Mouse (Mus musculus): ENCODE results near the gene Gsdma2. TPM values are rescaled to one million over a fixed set of nuclear protein-coding genes. Genes with fewer than 3 reads are reported as not detected.
"Not testable (repeated sequence)": the region's sequence is repeated elsewhere in the genome, so short reads cannot be mapped to it uniquely, and the experiment has no call there.

Gsdma2 gene
- 1.0 and 2.0 TPM in 2 replicates for total RNA-seq (2021)
- long read RNA-seq, experiment 1: 0 reads
- long read RNA-seq, experiment 2: 0 reads

DNA sequence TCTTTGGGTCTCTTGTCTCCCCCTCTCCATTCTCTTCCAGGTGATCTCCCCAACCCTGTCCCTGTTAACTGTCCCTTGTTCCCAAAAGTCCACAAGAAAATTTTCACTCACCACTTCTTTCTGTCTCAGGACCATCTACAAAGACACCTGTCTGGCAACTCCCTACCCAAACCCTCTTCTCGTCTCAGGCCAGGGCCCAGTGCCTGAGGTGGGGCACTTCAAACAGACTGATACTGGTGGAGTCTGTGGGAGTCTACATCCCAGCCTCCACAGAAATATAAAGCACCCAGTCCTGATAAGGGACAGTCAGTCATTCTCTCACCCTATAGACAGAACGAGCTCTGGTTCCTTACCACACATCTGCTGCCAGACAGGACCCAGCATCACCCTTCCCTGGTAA is at the start of gene Gsdma2:
Gene Gsdma2 (plus strand): TSS at position 301 of the 400 bp plus-strand sequence.
- no peak for DNase-seq

DNA sequence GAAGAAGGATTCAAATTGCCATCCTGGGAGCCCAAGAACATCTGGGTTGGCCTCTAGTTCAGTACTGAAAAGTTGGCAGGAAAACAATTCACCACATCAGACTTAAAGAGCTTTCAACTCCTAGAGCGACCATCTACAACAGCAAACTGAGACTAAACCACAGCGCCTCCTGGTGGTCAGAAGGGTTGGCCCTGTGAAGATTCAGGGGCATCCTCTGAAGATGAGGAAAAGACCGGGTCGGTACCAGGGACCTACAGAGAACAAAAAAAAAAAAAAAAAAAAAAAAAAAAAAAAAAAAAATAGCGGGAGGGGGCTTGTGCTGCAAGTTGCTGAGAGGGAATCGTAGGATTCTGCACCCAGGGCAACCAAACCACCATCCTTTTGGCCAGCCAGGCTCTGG is 49.2 kb upstream of the Gsdma2 start:
- peak; percentile 85 for DNase-seq

- no peak for DNase-seq
Measured at GRCm38 (mm10) chr11:98597991-98598390, 48.6 kb upstream of the Gsdma2 start, which contains the start of gene Lrrc3c. TSS of gene Lrrc3c (plus strand) at chr11:98598291.

DNA sequence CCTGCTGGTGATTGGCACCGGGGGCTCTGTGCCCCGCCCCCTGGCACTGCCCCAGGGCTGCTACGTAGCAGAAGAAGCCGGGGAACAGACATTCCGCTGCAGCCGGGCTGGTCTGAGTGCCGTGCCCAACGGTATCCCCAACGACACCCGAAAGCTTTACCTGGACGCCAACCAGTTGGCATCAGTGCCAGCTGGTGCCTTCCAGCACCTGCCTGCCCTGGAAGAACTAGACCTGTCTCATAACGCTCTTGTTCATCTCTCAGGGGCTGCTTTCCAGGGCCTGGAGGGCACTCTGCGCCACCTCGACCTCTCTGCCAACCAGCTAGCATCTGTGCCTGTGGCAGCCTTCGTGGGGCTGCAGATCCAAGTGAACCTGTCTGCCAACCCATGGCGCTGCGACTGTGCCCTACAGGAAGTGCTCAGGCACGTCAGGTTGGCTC is 47.7 kb upstream of the Gsdma2 start:
- no peak for DNase-seq

DNA sequence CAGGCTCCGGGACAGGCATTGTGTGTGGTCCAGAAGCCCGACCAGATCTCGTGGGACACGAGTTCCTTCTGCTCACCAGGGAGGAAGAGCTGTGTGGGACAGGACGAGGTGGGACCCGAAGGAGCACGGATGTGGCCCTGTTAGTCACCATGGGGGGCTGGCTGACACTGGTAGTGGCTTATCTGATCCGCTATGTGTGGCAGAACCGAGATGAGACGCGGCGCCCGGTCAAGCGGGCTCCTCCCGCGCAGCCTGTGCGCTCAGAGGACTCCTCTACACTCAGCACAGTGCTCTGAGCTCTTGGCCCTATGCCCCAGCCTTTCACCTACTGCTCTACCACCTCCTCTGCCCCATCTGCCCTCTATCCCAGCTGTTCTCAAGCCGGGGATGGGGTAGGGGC is 47.3 kb upstream of the Gsdma2 start:
- DNase-seq: no peak

DNA sequence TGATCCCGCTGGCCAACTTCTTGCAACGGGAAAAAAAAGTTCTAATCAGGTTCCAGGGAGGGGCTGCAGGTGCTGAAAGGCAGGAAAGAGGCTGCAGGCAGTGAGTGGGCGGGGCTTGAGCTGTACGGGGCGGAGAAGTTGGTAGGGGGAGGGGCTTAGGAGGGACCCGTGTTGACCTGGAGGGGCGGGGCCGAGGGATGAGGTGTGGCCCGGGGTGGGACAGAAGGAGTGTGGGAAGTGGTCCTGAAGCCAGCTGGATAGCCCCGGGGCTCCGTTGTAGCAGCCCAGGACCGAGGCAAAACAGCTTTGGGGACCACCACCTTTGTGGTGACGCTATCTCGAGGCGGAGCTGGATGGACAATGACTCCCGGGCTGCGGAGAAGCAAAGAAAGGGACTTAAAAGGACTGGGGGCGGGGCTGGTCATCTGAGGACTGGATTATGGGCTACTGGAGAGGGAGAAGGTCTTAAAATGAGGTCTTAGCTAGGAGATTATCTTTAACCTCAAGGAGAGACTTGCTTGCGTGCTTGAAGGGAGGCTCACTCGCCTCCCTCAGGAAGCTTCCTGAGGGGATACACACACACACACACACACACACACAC is 44.4 kb upstream of the Gsdma2 start:
- DNase-seq: peak; percentile 48

DNA sequence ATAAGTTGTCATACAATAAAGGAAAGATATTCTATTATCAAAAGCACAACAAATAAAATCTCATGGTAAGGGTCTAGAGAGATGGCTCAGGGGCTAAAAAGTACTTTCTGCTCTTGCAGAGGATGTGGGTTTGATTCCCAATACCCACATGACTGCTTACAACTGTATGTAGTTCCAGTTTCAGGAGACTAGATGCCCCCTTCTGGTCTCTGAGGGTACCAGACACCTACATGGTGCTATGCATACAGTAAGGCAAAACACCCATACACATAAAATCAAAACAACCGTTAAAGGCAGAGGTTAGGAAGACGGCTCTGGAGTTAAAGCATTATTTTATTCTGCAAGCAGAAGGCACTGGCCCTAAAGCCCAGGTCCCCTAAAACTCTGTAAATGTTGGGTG is 42.6 kb upstream of the Gsdma2 start:
- no peak for DNase-seq

GRCm38 (mm10) chr11:98604911-98605310 is 41.6 kb upstream of the Gsdma2 start:
- not testable (repeated sequence) for DNase-seq

DNA sequence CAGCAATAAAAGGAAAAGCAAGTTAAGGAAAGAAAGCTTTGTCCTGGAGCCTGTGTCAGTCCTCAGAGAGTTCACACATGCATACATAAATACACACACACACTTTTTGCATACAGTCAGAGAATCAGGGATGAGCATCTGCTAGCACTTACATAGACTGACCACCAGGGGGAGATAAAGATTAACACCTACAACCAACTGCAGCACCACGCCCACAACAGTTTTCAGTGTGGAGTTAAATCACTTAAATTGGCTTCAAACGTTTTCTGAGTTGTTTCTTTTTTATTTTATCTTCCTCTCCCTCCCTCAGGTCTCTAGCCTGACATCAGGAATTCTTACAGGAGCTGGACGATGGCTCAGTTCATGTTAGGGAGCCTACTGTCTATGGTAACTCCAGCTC is 39.8 kb upstream of the Gsdma2 start:
- DNase-seq: peak; percentile 42

DNA sequence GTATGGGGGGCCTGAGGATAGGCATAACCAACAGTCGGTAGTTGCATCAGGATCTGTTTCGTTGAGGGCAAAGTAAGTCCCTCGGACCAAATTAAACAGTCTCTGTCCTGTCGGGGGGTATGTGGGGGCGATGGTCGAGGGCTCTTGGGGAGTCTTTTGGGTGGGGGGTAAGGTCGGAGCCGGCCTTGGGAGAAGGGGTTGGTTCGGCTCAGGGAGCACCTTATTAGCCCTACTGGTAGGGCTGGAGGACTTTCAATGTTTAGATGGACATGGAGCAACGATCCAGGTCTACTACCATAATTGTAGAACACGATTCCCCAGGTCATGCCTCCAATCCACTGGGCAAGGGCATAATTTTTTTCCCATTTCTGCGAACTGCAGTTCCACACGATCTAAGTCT is 25.8 kb upstream of the Gsdma2 start:
- no peak for DNase-seq

- not testable (repeated sequence) for DNase-seq
Measured at GRCm38 (mm10) chr11:98623981-98624380, 22.6 kb upstream of the Gsdma2 start.

GRCm38 (mm10) chr11:98624381-98624780 is 22.2 kb upstream of the Gsdma2 start:
- not testable (repeated sequence) for DNase-seq

- DNase-seq: no peak
Measured at GRCm38 (mm10) chr11:98625611-98626410, 20.7 kb upstream of the Gsdma2 start, which contains the start of the genes Gm12355 and Gsdma3. TSS of gene Gm12355 (minus strand) at chr11:98625661. TSS of gene Gsdma3 (plus strand) at chr11:98626360.

- DNase-seq: no peak
Measured at GRCm38 (mm10) chr11:98628706-98629105, 17.9 kb upstream of the Gsdma2 start.

GRCm38 (mm10) chr11:98630646-98631045 is 15.9 kb upstream of the Gsdma2 start:
- DNase-seq: no peak

DNA sequence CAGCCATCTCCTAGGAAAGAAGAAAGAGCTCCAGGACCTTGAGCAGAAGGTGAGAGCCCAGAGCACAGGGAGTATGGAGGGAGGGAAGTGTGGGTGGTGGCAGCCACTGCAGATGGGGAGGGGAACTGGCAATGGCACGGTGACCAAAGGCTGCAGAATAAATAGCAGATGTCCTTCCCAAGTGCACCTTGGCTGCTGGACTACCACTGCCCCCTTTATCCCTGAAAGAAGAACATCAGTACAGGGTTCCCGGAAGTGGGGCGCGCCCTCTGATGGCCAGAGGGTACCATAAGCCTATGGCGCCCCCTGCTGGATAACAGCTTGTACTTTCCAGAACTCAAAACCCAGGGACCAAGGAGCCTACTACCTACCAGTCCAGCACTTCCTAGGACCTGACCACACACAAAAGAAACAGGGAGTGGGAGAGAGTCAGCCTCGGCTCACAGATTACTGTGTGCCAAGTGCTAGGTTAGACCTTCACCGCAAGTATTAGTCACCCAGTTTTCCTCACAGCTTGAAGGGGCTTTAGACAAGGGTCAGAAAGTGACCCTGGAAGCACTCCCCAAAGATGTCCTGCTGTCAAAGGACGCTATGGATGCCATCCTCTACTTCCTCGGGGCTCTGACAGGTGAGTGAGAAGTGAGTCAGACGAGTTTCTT is 11.1 kb upstream of the Gsdma2 start:
- peak; percentile 58 for DNase-seq

DNA sequence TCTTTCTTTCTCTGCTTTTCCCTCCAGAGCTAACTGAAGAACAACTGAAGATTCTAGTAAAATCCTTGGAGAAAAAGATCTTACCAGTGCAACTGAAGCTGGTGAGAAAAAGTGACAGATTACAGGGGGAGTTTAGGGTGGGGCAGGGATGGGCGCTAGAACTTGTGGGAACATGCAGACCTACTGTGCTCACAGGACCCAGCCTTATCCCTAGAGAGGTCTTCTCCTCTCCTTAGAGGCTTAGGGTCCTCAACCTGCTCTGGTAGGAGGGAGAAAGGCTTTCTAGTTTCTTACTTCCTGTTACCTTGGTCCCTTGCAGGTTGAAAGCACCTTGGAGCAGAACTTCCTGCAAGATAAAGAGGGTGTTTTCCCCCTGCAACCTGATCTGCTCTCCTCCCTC is 9.1 kb upstream of the Gsdma2 start:
- DNase-seq: no peak

DNA sequence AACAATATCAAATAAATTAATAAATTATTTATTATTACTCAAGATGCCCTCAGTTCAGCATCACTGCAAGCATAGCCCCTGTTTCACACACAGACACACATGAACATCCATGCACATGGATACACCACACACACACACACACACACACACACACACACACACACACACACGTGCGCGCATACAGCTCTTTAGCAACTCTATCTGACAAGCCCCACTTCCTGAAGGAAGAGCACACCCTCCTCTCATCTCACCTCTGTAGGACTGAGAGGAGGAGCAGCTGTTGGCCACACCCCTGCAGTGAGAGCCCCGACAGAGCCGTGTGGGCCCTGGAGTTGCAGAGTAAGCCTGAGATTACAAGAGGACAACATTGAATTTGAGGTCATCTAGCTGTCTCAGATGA is 6.5 kb upstream of the Gsdma2 start:
- no peak for DNase-seq

DNA sequence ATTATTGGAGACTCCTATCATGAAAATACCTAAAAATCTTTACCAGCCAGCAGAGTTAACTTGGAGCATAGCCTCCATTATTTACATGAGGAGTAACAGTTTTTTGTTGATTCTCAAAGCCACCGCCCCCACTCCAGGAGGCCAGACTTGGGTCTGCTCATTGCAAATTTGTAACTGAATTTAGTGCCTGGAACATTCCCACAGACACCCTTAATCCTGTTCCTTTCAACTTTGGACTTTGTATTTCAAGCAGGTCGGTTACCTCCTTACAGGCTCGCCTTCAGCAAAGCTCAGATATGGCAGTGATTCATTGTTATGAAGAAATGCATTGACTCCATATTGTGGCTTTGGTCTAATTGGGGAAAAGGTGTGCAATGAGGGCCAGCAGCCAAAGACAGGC is 1.8 kb upstream of the Gsdma2 start:
- DNase-seq: no peak

GRCm38 (mm10) chr11:98645946-98646345 is 613 bp upstream of the Gsdma2 start:
- no peak for DNase-seq

- DNase-seq: peak; percentile 80
Measured at GRCm38 (mm10) chr11:98655076-98655475, 8.5 kb downstream of the Gsdma2 start.

GRCm38 (mm10) chr11:98660517-98660916 is 14.0 kb downstream of the Gsdma2 start:
- DNase-seq: peak; percentile 55

- DNase-seq: no peak
Measured at GRCm38 (mm10) chr11:98664091-98664490, 17.5 kb downstream of the Gsdma2 start, which contains the start of gene Gsdma. TSS of gene Gsdma (plus strand) at chr11:98664351.

All from adrenal gland, postnatal 14 days (tissue).